Mouse (Mus musculus): ENCODE results near the gene Hist1h2bc.
"Not testable (repeated sequence)": the region's sequence is repeated elsewhere in the genome, so short reads cannot be mapped to it uniquely, and the experiment has no call there.

The Hist1h2bc gene

DNA sequence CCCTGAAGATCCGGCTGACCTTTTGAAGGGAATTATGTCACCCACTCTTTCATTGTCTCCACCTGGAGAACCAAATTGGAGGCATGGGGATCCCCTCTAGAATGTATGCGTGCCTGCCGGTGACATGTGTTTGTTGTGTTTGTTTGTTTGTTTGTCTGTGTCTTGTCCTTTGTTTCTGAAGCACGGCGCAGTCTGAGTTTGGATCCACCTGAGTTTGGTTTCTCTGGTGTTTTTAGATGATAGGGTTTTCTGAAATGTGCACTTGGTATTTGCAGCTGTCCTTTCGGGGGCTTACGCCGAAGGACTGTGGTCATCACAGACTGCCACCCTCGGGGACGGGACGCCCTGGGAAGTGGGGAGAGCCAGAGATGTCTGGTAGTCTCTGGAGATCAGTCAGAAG is 33.2 kb downstream of the Hist1h2bc start:
- H3K27me3 ChIP-seq (ENCODE audit: insufficient read depth, low read length) = no peaks in the 10 kb centered on the region
- no peaks in the 10 kb centered on the region for H3K9me3 ChIP-seq (ENCODE audit: low read length)
- H3K4me3 ChIP-seq (replicated peaks; ENCODE audit: low read length) = no peak overlapping the region
- no peaks in the 10 kb centered on the region for H3K36me3 ChIP-seq (ENCODE audit: insufficient read depth, low read length)
- peaks cover 11% of the 10 kb centered on the region; the same call in 1 of the 2 replicates for H3K4me1 ChIP-seq (replicated peaks; ENCODE audit: low read depth, low read length)
- TF ChIP-seq CTCF (conservative IDR thresholded peaks at IDR 0.05; ENCODE audit: low read length) (no peak), POU5F1 (IDR thresholded peaks at IDR 0.05; ENCODE audit: borderline replicate concordance, low read length) (no peak), NANOG (IDR thresholded peaks at IDR 0.05; ENCODE audit: borderline replicate concordance, low read length) (no peak)

DNA sequence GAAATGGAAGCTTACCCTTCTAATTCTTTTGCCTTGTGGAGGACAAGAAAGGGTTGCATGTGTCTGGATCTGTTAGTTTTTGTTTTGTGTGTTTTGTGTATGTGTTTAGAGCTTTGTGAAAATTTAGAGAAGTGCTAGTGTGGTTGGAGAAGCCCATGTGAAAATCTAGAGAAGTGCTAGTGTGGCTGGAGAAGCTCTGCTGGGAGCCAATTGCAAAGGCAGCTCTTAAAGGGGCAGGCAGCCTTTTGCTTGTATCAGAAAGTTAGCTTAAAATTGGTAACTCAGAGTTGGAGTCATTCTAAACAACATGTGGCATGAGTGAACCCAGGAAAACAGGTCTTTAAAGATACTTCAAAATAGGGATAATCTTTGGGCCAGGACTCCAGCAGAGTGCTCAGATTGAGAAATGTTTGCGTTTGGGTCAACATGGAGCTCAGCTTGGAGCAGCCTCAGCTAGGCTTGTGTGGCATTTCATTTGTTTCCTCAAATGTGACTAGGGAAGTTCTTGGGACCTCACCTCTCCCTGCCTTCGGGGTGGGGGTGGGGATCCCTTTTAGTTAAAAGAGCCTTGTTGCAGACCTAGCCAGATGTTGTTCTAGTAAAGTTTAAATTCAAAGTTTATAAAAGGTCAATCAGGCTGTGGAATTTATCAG is 33.7 kb downstream of the Hist1h2bc start:
- not testable (repeated sequence) for H3K4me3 ChIP-seq (replicated peaks; ENCODE audit: low read length); H3K9me3 ChIP-seq (ENCODE audit: low read length); H3K27me3 ChIP-seq (ENCODE audit: insufficient read depth, low read length); H3K36me3 ChIP-seq (ENCODE audit: insufficient read depth, low read length)
- peaks cover 11% of the 10 kb centered on the region; the same call in 1 of the 2 replicates for H3K4me1 ChIP-seq (replicated peaks; ENCODE audit: low read depth, low read length)

DNA sequence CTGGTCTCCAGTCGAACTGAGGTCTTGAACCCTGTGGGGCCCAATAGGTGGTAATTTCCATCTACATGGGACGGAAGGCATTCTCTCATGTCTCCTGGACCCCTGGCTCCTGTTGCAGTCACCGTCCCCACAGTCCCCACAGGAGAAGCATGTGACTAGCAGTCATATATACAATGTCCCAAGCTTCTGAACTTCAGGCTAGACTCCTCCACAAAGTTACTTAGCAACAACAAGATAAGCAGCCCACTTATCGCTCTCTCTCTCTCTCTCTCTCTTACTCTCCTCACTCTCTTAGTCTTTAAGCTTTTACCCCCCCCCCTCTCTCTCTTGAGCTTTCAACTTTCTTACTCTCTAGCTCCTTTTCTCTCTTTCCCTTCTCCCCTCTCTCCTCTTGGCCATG is 40.2 kb downstream of the Hist1h2bc start:
- Histone ChIP-seq H3K9me3 (ENCODE audit: low read length) (no peaks in the 10 kb centered on the region), H3K4me3 (replicated peaks; ENCODE audit: low read length) (no peak overlapping the region), H3K27me3 (ENCODE audit: insufficient read depth, low read length) (peaks cover 19% of the 10 kb centered on the region), H3K36me3 (ENCODE audit: insufficient read depth, low read length) (no peaks in the 10 kb centered on the region), H3K4me1 (replicated peaks; ENCODE audit: low read depth, low read length) (peaks cover 4% of the 10 kb centered on the region; the same call in 1 of the 2 replicates)
- TF ChIP-seq CTCF (conservative IDR thresholded peaks at IDR 0.05; ENCODE audit: low read length) = no peak
- TF ChIP-seq POU5F1 (IDR thresholded peaks at IDR 0.05; ENCODE audit: borderline replicate concordance, low read length) = no peak
- TF ChIP-seq NANOG (IDR thresholded peaks at IDR 0.05; ENCODE audit: borderline replicate concordance, low read length) = no peak

- peaks cover 5% of the 10 kb centered on the region; the same call in 1 of the 2 replicates for H3K4me1 ChIP-seq (replicated peaks; ENCODE audit: low read depth, low read length)
These were observed 41.2 kb downstream of the Hist1h2bc start for GRCm38 (mm10) chr13:23725213-23725612.

DNA sequence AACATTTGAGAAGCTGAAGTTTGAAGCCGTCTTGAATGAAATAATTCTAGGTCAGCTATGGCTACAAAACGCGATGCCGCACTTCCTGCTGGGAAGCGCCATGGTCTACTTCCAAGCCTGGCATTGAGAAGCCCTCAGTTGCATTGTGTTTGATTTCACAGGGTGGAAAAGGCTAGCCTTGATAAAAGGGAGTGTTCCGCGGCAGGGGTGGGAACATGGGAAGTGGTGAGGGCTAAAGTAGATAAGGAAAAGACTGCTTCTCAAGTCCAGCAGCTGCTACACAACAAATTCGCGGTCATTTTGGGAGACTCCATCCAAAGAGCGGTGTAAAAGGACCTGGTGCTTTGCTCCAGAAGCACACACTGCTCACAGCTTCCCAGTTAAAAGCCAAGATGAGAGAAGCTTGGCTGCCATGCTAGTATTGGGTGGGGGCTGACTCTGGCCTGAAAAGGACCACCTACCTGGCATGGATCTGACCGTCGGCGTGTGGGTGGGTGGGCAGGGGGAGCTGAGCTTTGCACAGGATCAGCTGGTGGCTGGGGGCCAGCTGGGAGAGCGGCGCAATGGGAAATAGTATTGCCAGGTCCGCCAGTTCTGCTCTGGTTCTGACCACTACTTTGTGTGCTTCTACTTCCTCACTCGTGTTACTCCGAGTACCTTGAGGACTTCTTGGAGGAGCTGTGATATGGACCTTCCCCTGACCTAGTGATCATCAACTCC is 44.6 kb downstream of the Hist1h2bc start:
- Histone ChIP-seq H3K9me3 (ENCODE audit: low read length) (no peaks in the 10 kb centered on the region), H3K27me3 (ENCODE audit: insufficient read depth, low read length) (peaks cover 21% of the 10 kb centered on the region), H3K4me1 (replicated peaks; ENCODE audit: low read depth, low read length) (peaks cover 5% of the 10 kb centered on the region; the same call in 1 of the 2 replicates), H3K4me3 (replicated peaks; ENCODE audit: low read length) (no peak overlapping the region), H3K36me3 (ENCODE audit: insufficient read depth, low read length) (no peaks in the 10 kb centered on the region)
- TF ChIP-seq CTCF (conservative IDR thresholded peaks at IDR 0.05; ENCODE audit: low read length) = no peak
- no peak for TF ChIP-seq NANOG (IDR thresholded peaks at IDR 0.05; ENCODE audit: borderline replicate concordance, low read length)
- no peak for TF ChIP-seq POU5F1 (IDR thresholded peaks at IDR 0.05; ENCODE audit: borderline replicate concordance, low read length)

More at GRCm38 (mm10) chr13:23725213-23725612, 41.2 kb downstream of the Hist1h2bc start:
- Histone ChIP-seq H3K9me3 (ENCODE audit: low read length) (no peaks in the 10 kb centered on the region), H3K36me3 (ENCODE audit: insufficient read depth, low read length) (no peaks in the 10 kb centered on the region), H3K27me3 (ENCODE audit: insufficient read depth, low read length) (peaks cover 21% of the 10 kb centered on the region), H3K4me3 (replicated peaks; ENCODE audit: low read length) (no peak overlapping the region)
- TF ChIP-seq CTCF (conservative IDR thresholded peaks at IDR 0.05; ENCODE audit: low read length) = no peak

DNA sequence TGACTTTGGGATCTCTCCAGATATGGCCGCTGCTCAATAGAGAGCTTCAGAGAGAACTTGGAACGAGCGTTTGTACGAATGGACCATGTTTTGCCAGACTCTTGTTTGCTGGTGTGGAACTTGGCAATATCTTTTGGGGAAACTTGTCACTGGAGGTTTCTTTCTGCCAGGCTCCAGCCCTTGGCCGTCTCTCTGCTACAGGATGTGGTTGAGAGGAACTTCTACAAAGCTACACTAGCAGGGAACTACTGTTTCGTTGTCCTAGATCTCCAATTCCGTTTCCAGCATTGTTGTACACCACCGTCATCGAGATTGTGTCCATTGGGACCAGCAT is 45.2 kb downstream of the Hist1h2bc start:
- Histone ChIP-seq H3K27me3 (ENCODE audit: insufficient read depth, low read length) (peaks cover 17% of the 10 kb centered on the region), H3K36me3 (ENCODE audit: insufficient read depth, low read length) (no peaks in the 10 kb centered on the region), H3K9me3 (ENCODE audit: low read length) (no peaks in the 10 kb centered on the region), H3K4me3 (replicated peaks; ENCODE audit: low read length) (no peak overlapping the region), H3K4me1 (replicated peaks; ENCODE audit: low read depth, low read length) (peaks cover 5% of the 10 kb centered on the region; the same call in 1 of the 2 replicates)
- TF ChIP-seq POU5F1 (IDR thresholded peaks at IDR 0.05; ENCODE audit: borderline replicate concordance, low read length) (no peak), NANOG (IDR thresholded peaks at IDR 0.05; ENCODE audit: borderline replicate concordance, low read length) (no peak), CTCF (conservative IDR thresholded peaks at IDR 0.05; ENCODE audit: low read length) (no peak)

DNA sequence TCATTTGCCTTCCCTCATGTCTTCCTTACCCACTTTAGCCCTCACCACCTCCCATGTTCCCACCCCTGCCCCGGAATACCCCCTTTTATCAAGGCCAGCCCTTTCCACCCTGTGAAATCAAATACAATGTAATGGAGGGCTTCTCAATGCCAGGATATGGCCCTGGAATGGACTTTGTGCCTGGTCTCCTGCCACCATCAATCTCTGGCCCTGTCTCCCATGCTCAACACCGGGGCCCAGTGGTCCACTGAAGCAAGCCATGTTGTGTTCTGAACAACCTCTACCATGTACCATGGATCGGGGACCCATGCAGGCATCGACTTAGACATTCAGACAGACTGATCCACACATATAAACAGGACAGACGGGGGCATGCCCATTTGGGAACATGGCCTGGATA is 45.7 kb downstream of the Hist1h2bc start:
- no peak for TF ChIP-seq CTCF (conservative IDR thresholded peaks at IDR 0.05; ENCODE audit: low read length)
- no peak for TF ChIP-seq POU5F1 (IDR thresholded peaks at IDR 0.05; ENCODE audit: borderline replicate concordance, low read length)
- TF ChIP-seq NANOG (IDR thresholded peaks at IDR 0.05; ENCODE audit: borderline replicate concordance, low read length) = no peak
- peaks cover 17% of the 10 kb centered on the region for H3K27me3 ChIP-seq (ENCODE audit: insufficient read depth, low read length)
- H3K36me3 ChIP-seq (ENCODE audit: insufficient read depth, low read length) = no peaks in the 10 kb centered on the region

GRCm38 (mm10) chr13:23730479-23730878 is 46.5 kb downstream of the Hist1h2bc start:
- TF ChIP-seq NANOG (IDR thresholded peaks at IDR 0.05; ENCODE audit: borderline replicate concordance, low read length) = no peak
- no peak for TF ChIP-seq CTCF (conservative IDR thresholded peaks at IDR 0.05; ENCODE audit: low read length)
- no peak for TF ChIP-seq POU5F1 (IDR thresholded peaks at IDR 0.05; ENCODE audit: borderline replicate concordance, low read length)
- Histone ChIP-seq H3K4me3 (replicated peaks; ENCODE audit: low read length) (no peak overlapping the region), H3K4me1 (replicated peaks; ENCODE audit: low read depth, low read length) (peaks cover 5% of the 10 kb centered on the region; the same call in 1 of the 2 replicates), H3K36me3 (ENCODE audit: insufficient read depth, low read length) (no peaks in the 10 kb centered on the region), H3K27me3 (ENCODE audit: insufficient read depth, low read length) (peaks cover 17% of the 10 kb centered on the region), H3K9me3 (ENCODE audit: low read length) (no peaks in the 10 kb centered on the region)

More for the DNA sequence above, 45.7 kb downstream of the Hist1h2bc start:
- Histone ChIP-seq H3K9me3 (ENCODE audit: low read length) (no peaks in the 10 kb centered on the region), H3K4me1 (replicated peaks; ENCODE audit: low read depth, low read length) (peaks cover 5% of the 10 kb centered on the region; the same call in 1 of the 2 replicates), H3K4me3 (replicated peaks; ENCODE audit: low read length) (no peak overlapping the region)
